Mouse (Mus musculus) left cerebral cortex, adult 9 months (tissue): ENCODE results near the gene Rbm14.

Experiments used
- DNase-seq, 2 experiments: peaks; one replicate each; pipeline ENCODE4 v3.0.0; 2022; ENCODE audit warnings: low spot score in 2 of 2

Rbm14 gene

DNA sequence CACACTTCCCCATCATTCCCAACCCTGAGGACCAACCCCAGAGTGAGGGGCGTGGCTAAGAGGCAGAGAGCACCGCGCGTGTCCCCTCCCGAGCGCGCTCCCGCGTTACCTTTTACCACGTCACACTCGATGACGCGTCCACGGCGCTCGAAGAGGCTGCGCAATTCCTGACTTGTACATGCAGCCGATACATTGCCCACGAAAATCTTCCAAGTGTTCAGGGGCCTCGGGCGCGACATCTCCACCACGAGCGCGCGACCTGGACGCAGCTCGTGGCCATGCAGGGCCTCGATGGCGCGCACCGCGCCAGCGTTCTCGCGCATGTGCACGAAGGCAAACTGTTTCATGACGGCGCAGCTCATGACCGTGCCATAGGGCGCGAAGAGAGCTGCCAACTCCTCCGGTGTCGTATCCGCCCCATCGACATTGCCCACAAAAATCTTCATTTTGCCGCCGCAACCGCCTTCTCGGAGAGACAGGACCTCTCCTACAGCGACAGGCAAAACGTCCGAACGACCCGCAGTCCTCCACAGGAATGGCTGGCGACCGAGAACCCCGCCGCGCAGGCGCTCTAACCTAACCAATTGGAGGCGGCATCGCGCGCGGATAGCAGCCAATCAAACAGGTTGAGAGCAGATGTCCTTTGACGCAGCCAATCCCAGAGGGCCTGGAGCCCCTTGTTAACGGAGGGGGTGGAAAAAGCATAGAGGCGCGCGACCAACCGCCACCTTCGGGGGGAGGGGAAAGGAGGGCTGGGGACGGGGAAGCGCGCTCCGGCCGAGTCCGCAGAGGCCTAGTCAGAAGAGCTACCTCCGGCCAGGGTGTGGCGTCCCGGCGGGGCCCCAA lies at the start of gene Rbm14, which contains the start of gene Gm21992:
Gene Rbm14 (minus strand): TSS at position 572 of the 846 bp plus-strand sequence.
Gene Gm21992 (minus strand): TSS at position 550 of the 846 bp plus-strand sequence.
- DNase-seq = peak; percentile 95 to 99

GRCm38 (mm10) chr19:4859081-4859480 lies 47.6 kb upstream of the Rbm14 start:
- no peak for DNase-seq

- no peak for DNase-seq
These were observed 44.5 kb upstream of the Rbm14 start for GRCm38 (mm10) chr19:4855951-4856350.

GRCm38 (mm10) chr19:4855470-4855820 lies 44.0 kb upstream of the Rbm14 start:
- no peak for DNase-seq

DNA sequence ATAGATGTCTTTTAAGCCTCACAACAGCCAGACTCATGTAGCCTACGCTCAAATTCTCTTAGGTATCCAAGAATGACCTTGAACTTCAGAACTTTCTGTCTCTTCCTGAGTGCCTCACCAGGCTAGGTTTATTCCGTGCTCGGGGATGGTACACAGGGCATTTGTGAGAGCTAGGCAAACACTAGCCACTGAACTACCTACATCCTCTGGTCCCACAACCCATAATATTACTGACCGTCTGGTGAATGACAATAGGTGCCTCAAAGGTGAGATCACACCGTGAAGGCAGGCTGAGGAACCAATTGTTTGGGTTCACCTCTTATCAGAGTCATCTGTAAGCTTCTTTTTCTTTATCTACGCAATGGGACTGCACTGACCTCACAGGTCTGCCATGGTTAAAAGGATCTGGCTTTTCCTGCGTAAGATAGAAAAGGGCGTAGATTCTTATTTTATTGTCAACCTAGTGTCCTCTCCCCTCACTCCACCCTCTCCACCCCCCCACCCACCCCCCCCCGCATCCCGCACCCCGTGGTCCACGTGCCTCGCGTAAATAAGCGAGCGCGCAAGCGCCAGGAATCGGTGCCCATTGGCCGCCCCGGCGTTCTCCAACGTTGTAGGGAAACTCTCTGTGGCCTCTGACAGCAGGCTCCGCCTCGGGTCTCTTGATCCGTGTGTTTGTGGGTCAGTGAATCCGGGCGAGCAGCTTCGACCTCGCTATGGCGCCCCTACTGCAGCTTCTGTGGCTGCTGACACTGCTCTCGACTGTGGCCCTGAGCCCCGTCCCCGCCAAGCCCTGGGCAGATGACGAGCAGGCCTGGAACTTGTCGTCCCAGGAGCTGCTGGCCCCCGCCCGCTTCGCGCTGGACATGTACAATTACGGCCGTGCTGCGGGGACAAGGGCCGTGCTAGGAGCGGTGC lies 43.4 kb upstream of the Rbm14 start, which contains the start of gene Ctsf:
Gene Ctsf (plus strand): TSS at position 579 of the 918 bp plus-strand sequence.
- peak; percentile 74 to 92 for DNase-seq

DNA sequence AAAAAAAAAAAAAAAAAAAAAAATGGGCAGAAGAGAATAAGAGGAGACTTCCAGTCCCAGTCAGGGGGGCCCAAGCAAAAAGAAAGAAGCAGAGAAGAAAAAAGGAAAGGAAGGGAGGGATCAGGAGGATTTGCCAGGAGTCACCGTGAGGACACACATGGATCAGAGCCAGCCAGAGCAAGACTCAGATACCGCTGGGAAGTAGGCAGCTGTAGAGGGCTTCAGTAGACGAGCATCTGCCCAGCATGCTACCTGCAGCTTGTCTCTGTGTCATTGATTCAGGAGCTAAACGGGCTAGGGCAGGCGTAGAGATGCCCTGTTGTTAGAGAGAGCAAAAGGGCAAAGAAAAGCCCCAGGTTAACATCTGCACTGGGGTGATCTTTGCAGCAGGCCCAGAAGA lies 38.8 kb upstream of the Rbm14 start:
- DNase-seq = no peak

GRCm38 (mm10) chr19:4849800-4850199 lies 38.4 kb upstream of the Rbm14 start:
- DNase-seq = no peak

DNA sequence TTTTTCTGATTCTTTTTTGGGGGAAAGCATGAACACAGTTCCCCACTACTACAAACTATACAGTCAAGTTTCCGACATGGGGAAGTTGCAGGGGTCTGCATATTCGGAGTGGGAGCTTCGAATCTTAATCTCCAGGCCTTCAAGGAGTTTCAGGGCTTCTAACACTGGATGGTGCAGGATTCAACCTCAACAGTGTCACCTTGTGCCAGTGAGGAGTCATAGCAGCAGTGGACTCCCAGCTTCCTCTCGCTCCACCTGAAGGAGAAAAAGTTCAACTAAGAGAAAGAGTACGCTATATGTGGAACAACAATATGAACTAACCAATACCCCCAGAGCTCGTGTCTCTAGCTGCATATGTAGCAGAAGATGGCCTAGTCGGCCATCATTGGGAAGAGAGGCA lies 36.1 kb upstream of the Rbm14 start:
- DNase-seq = no peak

- DNase-seq = no peak
These were observed 34.4 kb upstream of the Rbm14 start for GRCm38 (mm10) chr19:4845846-4846245.

DNA sequence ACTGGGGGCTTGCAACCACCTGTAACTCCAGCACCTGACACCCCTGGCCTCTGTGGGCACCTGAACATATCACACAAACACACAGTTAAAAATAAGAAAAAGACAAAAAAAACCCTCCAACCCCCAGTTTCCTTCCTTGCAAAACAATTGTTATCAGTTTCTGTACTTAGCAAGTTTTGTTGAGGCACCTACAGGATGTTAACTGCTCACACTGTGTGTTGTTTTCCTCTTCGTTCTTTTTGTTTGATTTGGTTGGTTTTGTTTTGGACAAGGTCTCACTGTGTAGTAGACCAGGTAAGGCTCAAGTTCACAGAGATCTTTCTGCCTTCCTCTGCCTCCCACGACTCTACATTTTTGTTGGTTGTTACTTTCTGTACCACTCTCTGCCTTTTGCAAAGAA lies 31.2 kb upstream of the Rbm14 start:
- DNase-seq = no peak

DNA sequence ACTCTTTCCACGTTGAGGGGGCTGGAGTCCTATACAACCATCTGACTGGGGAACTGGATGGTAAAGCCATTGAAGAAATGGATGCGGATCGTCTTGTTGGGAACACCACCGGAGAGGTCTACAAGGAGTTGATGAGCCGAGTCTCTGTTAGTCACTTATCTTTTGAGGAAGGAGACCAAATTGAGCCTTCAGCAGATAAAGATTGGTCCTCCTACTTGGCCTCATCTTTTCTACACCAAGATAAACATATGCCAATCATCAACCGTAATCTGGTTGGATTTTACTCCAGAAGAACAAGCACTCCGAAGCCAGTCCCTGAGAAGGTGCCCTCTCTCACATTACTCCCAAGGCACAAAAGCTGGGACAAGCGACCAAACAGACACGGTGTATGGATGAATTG lies 29.4 kb upstream of the Rbm14 start:
- no peak for DNase-seq

- peak; percentile 90 to 97 for DNase-seq
These were observed 27.7 kb upstream of the Rbm14 start, which contains the start of the genes Ccs and Ccdc87 for GRCm38 (mm10) chr19:4839149-4839548. Gene Ccs, minus strand, starts transcription at chr19:4839332. Gene Ccdc87, plus strand, starts transcription at chr19:4839366.

DNA sequence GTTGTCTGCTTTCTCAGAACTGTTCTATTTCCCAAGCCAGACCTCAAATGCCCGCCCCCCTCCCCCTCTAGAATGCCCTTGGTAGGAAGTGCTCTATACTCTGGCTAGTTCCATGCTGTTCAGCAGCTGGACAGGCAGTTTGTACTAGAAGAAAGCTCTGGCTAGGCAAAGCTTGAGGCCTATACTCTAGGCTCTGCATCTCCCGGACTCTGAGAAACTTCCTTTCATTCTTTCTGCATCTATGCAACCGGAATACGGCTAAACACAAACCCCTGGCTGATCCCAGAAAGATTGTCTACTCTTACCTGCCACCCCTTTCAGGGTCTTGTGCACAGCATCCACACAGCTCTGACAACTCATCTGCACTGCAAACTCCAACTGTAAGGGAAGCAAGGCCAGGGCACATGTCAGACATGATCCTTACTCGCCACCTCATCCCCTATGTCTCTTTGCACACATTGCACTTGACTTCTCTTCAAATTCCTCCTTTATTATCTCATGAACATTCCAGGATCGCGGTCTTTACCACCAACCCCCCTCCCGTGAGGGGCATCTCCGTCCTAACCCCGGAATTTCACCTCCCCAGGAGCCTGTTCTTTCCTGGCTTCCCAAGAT lies 27.2 kb upstream of the Rbm14 start:
- DNase-seq = no peak

GRCm38 (mm10) chr19:4837049-4837448 lies 25.6 kb upstream of the Rbm14 start:
- no peak for DNase-seq

GRCm38 (mm10) chr19:4836096-4836495 lies 24.7 kb upstream of the Rbm14 start:
- DNase-seq = no peak

DNA sequence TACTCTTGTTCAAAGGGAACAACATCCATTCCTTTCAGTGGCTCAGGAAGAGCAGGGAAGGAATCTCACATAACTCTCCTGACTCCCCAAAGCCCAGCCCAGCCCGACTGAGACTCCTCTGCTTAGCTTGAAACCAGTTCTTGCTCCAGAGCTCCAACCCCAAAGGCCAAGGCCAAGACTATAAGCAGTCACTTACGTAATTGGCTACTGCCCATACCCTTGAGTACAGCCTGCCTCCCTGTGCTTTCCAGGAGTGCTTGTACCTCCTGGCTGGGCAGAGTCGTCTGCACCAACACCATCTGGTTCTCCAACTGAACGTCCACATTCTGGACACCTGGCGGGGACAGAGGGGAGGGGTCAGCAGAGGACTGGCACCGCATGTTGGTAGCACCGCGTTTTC lies 22.5 kb upstream of the Rbm14 start:
- DNase-seq = no peak

DNA sequence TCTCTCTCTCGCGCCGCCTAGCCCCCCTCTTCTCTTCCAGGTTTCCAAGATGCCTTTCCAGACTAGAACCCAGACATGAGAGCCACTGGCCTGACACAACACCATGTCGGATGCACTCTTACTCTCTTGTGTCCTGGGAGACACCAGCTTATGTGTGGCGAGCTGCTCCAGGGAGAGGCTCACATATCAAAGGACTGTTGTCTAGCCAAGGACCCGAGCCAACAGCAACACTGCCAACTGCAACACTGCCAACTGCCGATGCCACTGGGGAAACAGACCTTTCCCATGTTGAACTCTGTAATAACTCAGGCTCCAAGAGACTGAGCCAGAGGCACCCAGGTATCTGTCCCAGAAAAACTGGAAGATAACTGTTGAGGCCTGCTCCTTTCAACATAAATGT lies 17.7 kb upstream of the Rbm14 start:
- DNase-seq = peak in 1 of 2 experiments; percentile 63

- no peak for DNase-seq
These were observed 17.1 kb upstream of the Rbm14 start for GRCm38 (mm10) chr19:4828444-4829114.

DNA sequence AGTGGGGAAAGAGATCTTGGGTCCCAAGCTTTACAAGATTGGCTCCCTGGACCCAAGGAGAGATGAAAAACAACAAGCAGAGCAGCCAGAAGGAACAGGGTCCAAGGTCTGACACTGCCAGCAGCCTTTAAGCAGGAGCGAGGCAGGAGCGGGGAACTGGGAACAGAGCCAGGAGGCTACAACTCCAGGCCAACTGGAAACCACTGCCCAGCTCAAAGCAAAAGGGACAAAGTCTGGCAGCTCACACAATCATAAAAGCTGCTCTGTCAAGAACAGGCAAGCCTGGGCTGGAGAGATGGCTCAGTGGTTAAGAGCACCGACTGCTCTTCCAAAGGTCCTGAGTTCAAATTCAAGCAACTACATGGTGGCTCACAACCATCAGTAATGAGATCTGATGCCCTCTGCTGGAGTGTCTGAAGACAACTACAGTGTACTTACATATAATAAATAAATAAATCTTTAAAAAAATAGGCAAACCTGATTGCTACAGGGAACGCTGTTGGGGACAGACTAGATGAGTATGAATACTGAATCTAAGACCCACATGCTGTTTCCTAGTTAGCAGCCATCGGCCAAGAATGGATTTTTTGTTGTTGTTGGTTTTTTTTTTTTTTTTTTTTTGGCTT lies 9.4 kb upstream of the Rbm14 start:
- peak; percentile 46 to 63 for DNase-seq

DNA sequence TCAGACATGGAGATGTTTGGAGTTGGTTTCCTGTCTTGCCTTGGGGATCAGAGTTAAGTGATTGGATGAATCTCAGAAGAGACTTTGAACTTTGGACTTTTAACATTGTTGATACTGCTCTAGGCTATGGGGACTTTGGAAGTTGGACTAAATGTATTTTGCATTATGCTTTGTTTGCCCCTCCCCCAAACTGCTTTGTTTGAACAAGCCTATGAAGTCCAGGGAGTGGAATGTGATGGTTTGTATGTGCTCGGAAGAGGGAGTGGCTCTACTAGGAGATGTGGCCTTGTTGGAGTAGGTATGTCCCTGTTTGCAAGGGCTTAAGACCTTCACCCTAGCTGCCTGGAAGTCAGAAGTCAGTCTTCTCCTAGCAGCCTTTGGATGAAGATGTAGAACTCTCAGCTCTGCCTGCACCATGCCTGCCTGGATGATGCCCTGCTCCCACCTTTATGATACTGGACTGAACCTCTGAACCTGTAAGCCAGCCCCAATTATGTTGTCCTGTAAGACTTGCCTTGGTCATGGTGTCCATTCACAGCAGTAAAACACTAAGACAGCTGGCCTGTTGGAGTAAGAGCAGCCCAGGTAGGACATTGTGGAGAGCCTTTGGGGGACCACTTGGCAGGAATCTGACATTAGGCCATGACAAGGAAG lies 5.9 kb upstream of the Rbm14 start:
- DNase-seq = no peak
